Mouse (Mus musculus) intestine, embryonic 15.5 days (tissue): ENCODE data around the gene Atf3. TPM values are rescaled to one million over a fixed set of nuclear protein-coding genes. Genes with fewer than 3 reads are reported as not detected.

Experiments
- ATAC-seq: fragments of 200-750 bp; cut with Nextera tagmentation; 2 replicates; pipeline ENCODE4 v1.8.0; 2017; ENCODE audit warnings: moderate TSS enrichment, moderate library complexity
- H3K27ac ChIP-seq: fragments of 300-500 bp; sonication (generic); 2 replicates; pipeline ENCODE4 v1.5.1; 2015; ENCODE audit warnings: mild to moderate bottlenecking, inconsistent platforms
- H3K27me3 ChIP-seq: fragments of 300-500 bp; sonication (generic); replicated peaks from 2 replicates; pipeline ENCODE4 v1.6.1; 2015; ENCODE audit warnings: inconsistent platforms
- H3K36me3 ChIP-seq: fragments of 300-500 bp; sonication (generic); 2 replicates; pipeline ENCODE4 v1.6.1; 2015; ENCODE audit warnings: inconsistent platforms
- H3K4me1 ChIP-seq: fragments of 300-500 bp; sonication (generic); replicated peaks from 2 replicates; pipeline ENCODE4 v1.6.1; 2015; ENCODE audit warnings: inconsistent platforms
- H3K4me2 ChIP-seq: fragments of 300-500 bp; sonication (generic); replicated peaks from 2 replicates; pipeline ENCODE4 v1.6.1; 2015; ENCODE audit warnings: mild to moderate bottlenecking, inconsistent platforms
- H3K4me3 ChIP-seq: fragments of 300-500 bp; sonication (generic); replicated peaks from 2 replicates; pipeline ENCODE4 v1.5.1; 2015; ENCODE audit warnings: inconsistent platforms
- H3K9ac ChIP-seq: fragments of 300-500 bp; sonication (generic); 2 replicates; pipeline ENCODE4 v1.6.1; 2015; ENCODE audit warnings: inconsistent platforms
- H3K9me3 ChIP-seq: fragments of 300-500 bp; sonication (generic); 2 replicates; pipeline ENCODE4 v1.6.1; 2016; ENCODE audit warnings: inconsistent platforms
- WGBS: fragments of 180-500 bp; shearing (Covaris S2); methylation state at CpG from one replicate; pipeline ENCODE4 v1.1.7; 2015; 5-methylcytosine and 5-hydroxymethylcytosine counted together
- polyA plus RNA-seq: library from polyadenylated mRNA; unstranded; fragments of >200 nt; fragmentation: Nextera tagmentation; extraction: Ambion mirVana; gene quantifications from 2 replicates; pipeline ENCODE4 v1.2.1, GENCODE M21; 2015

The Atf3 gene
- polyA plus RNA-seq, 1 experiment from 2014 or later: 4.9 TPM

DNA sequence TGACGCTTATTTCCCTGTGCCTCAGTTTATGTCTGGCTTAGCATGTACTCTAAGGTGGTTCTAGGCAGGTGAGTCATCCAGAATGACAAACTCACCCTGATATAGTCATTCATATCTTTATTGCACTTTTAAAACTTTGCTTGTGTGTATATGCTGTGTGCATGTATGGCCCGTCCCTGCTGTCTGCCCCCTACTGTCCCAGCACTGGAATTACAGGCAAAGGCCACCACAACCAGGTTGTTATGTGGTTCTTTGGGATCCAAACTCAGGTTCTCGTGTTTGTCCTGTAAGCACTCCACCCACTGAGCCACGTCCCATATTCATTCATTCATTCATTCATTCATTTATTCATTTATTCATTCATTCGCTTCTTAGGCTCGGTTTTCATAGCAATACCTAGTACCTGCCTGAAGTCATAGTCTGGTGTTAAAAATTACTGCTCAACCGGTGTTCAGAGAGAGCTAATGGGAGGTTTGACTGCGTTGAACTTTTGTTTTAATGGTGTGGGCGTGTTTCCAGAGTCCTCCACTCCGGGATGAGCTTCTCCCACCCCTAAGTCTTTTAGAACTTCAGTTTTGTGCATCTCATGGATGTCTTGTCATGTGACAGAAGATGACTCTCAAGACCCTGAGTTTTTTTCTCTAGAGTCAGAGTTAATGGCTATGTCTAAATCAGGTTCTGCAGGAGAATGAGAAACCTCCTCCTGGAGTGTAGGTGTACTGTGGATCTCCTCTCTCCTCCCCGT lies 15.5 kb downstream of the Atf3 start:
- Histone ChIP-seq H3K27me3 (no peaks in the 10 kb centered on the region), H3K4me3 (no peak overlapping the region), H3K27ac (no peak overlapping the region), H3K4me2 (no peak overlapping the region), H3K4me1 (no peaks in the 10 kb centered on the region), H3K9ac (no peak overlapping the region), H3K36me3 (no peaks in the 10 kb centered on the region), H3K9me3 (no peaks in the 10 kb centered on the region)
- ATAC-seq: no peak
- WGBS: 83% methylated on average over 11 of the region's 11 CpGs

DNA sequence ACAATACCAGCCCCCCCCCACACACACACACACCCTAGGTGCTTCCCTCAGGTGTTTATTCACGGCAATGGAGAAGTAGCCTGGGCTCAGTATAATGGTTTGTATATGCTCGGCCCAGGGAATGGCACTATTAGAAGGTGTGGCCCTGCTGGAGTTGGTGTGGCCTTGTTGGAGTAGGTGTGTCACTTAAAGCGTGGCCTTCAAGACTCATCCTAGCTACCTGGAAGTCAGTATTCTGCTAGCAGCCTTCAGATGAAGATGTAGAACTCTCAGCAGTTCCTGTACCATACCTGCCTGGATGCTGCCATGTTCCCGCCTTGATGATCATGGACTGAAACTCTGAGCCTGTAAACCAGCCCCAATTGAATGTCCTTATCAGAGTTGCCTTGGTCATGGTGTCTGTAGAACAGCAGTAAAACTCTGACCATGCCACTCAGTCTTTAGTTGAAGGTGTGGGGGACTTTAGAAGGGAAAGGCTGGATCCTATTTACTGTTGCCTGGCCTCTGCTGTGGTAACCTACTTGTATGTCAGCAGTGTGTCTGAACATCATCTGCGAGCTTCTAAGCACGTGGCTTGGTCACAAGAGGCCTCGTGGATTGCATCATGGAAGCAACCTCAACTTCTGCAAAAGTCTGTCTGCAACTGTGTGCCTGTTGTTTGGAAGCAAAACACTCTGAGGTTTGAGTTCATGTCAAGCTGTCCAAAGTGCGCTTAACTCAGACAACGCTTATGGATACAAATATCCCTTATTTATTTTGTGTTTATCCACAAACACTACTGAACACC lies 16.8 kb downstream of the Atf3 start:
- Histone ChIP-seq H3K27me3 (no peaks in the 10 kb centered on the region), H3K27ac (no peak overlapping the region), H3K4me2 (no peak overlapping the region), H3K4me3 (no peak overlapping the region), H3K9ac (no peak overlapping the region), H3K4me1 (no peaks in the 10 kb centered on the region), H3K36me3 (no peaks in the 10 kb centered on the region), H3K9me3 (no peaks in the 10 kb centered on the region)
- 86% methylated on average over 9 of the region's 9 CpGs for WGBS
- no peak for ATAC-seq

- Histone ChIP-seq H3K4me2 (no peak overlapping the region), H3K4me3 (no peak overlapping the region), H3K27me3 (no peaks in the 10 kb centered on the region), H3K4me1 (no peaks in the 10 kb centered on the region; the same call in 1 of the 2 replicates), H3K9ac (no peak overlapping the region), H3K36me3 (no peaks in the 10 kb centered on the region), H3K27ac (no peak overlapping the region), H3K9me3 (no peaks in the 10 kb centered on the region)
- WGBS: 67% methylated on average over 7 of the region's 7 CpGs
- no peak for ATAC-seq
These were observed 19.9 kb downstream of the Atf3 start for GRCm38 (mm10) chr1:191197916-191198315.

GRCm38 (mm10) chr1:191196016-191196415 lies 21.8 kb downstream of the Atf3 start:
- Histone ChIP-seq H3K4me3 (no peak overlapping the region), H3K27me3 (no peaks in the 10 kb centered on the region), H3K4me1 (no peaks in the 10 kb centered on the region; the same call in 1 of the 2 replicates), H3K36me3 (no peaks in the 10 kb centered on the region), H3K27ac (no peak overlapping the region), H3K9ac (no peak overlapping the region), H3K9me3 (no peaks in the 10 kb centered on the region), H3K4me2 (no peak overlapping the region)
- WGBS: 93% methylated on average over 6 of the region's 6 CpGs
- ATAC-seq: no peak

DNA sequence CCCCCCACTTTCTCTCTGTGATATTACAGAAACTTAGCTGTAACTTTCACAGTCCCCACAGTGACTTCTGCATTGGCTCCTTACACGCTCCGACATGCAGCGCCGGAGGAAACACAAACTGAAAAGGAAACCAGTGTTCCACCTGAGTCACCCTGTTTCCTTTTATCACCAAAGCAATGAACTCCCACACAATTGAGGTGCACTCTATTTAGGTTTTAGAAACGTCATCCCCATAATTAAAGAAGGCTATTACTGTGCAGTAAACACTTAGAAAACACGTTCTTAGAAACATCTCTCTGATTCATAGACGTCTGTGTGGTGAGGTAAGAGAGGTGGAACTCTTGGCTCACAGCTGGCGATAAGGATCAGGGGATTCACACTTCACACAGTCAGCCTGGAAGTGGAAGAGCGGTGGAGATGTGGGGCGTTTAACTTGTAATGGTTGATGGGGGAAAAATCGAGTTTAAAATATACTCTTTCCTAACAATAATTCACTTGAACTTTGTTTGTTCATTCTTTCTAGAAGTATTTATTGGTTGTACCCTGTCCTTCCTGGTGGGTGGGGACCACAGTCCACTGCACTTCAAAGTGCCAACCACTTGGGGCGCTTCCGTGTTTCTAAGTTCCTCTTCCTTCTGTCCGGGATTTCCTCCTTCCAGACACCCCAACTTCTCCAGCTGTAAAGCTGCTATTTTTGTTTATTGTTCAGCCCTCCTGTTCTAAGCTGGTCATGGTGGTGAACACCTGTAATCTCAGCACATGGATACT lies 24.0 kb downstream of the Atf3 start:
- H3K4me2 ChIP-seq: peak overlapping the region; percentile 10; the same call in 1 of the 2 replicates
- H3K27me3 ChIP-seq: no peaks in the 10 kb centered on the region
- 23% methylated on average over 14 of the region's 14 CpGs for WGBS
- H3K4me1 ChIP-seq: no peaks in the 10 kb centered on the region; the same call in 1 of the 2 replicates
- no peak overlapping the region for H3K9ac ChIP-seq
- ATAC-seq: peak; percentile 81
- H3K36me3 ChIP-seq: no peaks in the 10 kb centered on the region
- H3K27ac ChIP-seq: no peak overlapping the region
- H3K9me3 ChIP-seq: no peaks in the 10 kb centered on the region
- no peak overlapping the region for H3K4me3 ChIP-seq

DNA sequence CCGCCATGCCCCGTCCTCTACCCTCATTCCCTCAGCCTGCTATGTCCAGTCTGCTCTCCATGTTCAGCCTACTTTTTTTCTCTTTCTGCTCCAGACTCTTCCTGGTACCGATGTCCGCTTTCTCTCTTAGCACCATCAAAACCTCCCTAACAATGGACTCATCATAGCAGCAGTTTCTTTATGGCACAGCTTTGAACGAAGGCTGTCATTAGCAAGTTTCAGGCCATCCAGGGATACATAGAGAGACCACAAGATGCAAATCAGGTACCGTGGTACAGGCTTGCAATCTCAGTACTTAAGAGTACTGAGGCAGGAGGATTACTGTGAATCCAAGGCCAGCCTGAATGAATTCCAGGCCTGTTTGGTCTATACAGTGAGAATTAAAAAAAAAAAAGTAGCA lies 25.1 kb downstream of the Atf3 start:
- 88% methylated on average over 6 of the region's 6 CpGs for WGBS

DNA sequence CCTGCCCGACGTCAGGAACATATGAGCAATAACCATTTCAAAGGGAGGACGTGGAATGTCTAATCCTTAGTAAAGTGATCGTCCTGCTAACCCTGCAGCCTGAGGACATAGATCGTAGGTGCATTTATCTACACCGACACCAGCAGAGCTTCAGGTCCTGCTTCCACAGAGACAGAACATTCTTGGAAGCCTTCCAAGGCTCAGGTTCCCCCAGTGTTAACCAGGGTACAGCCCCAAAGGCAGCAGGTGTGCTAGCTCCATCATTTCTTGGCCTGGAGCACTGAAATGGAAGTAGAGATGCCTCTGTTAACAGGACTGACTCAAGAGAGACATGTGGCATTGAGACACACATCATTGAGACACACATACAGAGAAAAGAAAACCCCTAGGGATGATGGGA lies 25.6 kb downstream of the Atf3 start:
- H3K36me3 ChIP-seq: no peaks in the 10 kb centered on the region
- H3K4me2 ChIP-seq: no peak overlapping the region
- H3K27me3 ChIP-seq: no peaks in the 10 kb centered on the region; the same call in 1 of the 2 replicates
- H3K9ac ChIP-seq: no peak overlapping the region
- no peak overlapping the region for H3K4me3 ChIP-seq
- H3K4me1 ChIP-seq: no peaks in the 10 kb centered on the region; the same call in 1 of the 2 replicates
- ATAC-seq: no peak
- WGBS: 44% methylated on average over 6 of the region's 6 CpGs
- H3K27ac ChIP-seq: no peak overlapping the region
- no peaks in the 10 kb centered on the region for H3K9me3 ChIP-seq

More for the DNA sequence above, 25.1 kb downstream of the Atf3 start:
- H3K36me3 ChIP-seq: no peaks in the 10 kb centered on the region
- H3K27ac ChIP-seq: no peak overlapping the region
- no peak overlapping the region for H3K4me2 ChIP-seq
- no peak overlapping the region for H3K4me3 ChIP-seq
- H3K4me1 ChIP-seq: no peaks in the 10 kb centered on the region; the same call in 1 of the 2 replicates
- no peak for ATAC-seq
- H3K27me3 ChIP-seq: no peaks in the 10 kb centered on the region
- no peak overlapping the region for H3K9ac ChIP-seq
- no peaks in the 10 kb centered on the region for H3K9me3 ChIP-seq

DNA sequence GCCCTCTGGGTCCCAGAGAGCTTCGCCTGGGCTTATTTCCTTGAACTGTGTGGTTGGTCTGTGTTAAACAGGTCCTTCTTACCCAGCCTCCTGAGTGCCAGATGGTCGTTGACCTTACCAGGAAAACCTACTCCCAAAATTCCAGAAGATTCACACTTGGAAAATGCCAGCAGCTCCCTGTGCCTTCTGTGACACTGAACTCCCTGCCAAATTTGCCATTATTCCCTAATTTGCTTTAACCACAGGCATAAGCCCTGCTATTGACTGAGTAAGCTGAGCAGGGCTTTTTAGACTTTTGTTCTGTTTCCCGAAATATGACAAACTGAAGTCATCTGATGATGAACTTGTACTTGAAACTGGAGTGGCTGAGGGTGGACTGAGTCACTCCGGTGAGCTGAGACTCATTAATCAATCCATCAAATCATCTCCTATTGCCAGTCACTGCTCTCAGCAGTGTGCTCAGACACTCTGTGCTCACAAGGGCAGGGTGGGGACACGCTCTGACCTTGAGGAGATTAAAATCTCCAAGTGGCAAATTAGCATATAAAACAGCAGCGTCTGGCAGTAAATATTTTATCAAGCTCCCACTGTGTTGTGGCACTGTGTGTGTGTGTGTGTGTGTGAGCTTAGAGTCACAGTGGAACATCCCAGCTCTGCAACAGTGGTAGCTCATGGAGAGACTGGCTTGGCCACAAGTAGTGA lies 28.0 kb downstream of the Atf3 start:
- H3K4me1 ChIP-seq: peaks cover 12% of the 10 kb centered on the region
- 42% methylated on average over 6 of the region's 6 CpGs for WGBS
- H3K4me3 ChIP-seq: no peak overlapping the region
- ATAC-seq: no peak
- H3K9me3 ChIP-seq: no peaks in the 10 kb centered on the region
- no peaks in the 10 kb centered on the region for H3K36me3 ChIP-seq
- H3K9ac ChIP-seq: no peak overlapping the region
- H3K4me2 ChIP-seq: no peak overlapping the region
- H3K27me3 ChIP-seq: peaks cover 19% of the 10 kb centered on the region
- H3K27ac ChIP-seq: no peak overlapping the region

DNA sequence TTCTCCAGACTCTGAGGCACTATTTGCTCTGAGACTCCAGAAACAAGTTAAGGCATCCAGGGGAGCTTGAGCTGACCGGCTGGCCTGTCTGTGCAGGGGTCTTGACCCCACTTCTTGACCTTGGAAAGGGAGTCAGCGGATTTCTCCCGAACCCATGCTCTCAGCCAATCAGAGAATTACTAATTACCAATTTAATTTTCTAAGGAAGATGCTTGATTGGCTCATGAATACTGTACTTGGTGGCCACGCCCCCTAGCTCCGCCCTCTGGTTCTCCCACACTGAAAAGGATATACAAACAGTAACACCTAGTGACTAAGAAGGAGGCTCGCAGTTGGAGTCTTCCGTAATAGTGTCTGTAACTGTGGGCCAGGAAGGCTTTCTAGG lies 31.5 kb downstream of the Atf3 start:
- H3K36me3 ChIP-seq: no peaks in the 10 kb centered on the region
- 9% methylated on average over 7 of the region's 7 CpGs for WGBS
- H3K4me1 ChIP-seq: peaks cover 26% of the 10 kb centered on the region
- H3K27me3 ChIP-seq: peaks cover 25% of the 10 kb centered on the region
- no peaks in the 10 kb centered on the region for H3K9me3 ChIP-seq
- no peak overlapping the region for H3K9ac ChIP-seq
- H3K4me3 ChIP-seq: no peak overlapping the region
- H3K4me2 ChIP-seq: peak overlapping the region; percentile 98; the same call in 1 of the 2 replicates
- H3K27ac ChIP-seq: no peak overlapping the region
- no peak for ATAC-seq

GRCm38 (mm10) chr1:191185761-191186385 lies 32.0 kb downstream of the Atf3 start:
- no peak for ATAC-seq
- H3K4me3 ChIP-seq: peak overlapping the region; percentile 56; the same call in 1 of the 2 replicates
- peak overlapping the region; percentile 98 for H3K4me2 ChIP-seq
- no peaks in the 10 kb centered on the region for H3K9me3 ChIP-seq
- peaks cover 26% of the 10 kb centered on the region for H3K4me1 ChIP-seq
- peaks cover 27% of the 10 kb centered on the region for H3K27me3 ChIP-seq
- no peak overlapping the region for H3K27ac ChIP-seq
- no peaks in the 10 kb centered on the region for H3K36me3 ChIP-seq
- H3K9ac ChIP-seq: peak overlapping the region; percentile 5; the same call in 1 of the 2 replicates
- 1% methylated on average over 16 of the region's 16 CpGs for WGBS

DNA sequence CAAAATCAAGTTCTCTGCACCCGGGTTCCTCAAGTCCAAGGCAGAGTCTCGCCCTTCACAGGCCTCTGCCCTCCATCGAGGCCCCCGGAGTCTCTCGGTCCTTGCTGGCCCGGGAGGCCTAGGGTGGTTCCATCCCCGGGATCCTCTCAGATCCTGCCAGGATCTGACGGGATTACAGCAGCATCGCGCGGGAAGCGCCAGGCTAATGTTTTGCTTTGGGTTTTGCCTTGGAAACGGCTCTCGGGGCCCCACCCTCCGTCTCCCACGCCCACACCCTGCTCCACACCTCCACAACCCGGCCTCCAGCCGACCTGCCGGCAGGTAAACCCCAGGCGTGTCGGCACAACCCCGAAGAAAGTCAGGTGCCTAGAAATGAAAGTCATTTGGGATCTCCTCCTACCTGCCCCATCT lies 33.0 kb downstream of the Atf3 start:
- H3K27me3 ChIP-seq: peaks cover 27% of the 10 kb centered on the region
- ATAC-seq: no peak
- no peaks in the 10 kb centered on the region for H3K9me3 ChIP-seq
- WGBS: 1% methylated on average over 22 of the region's 22 CpGs
- H3K36me3 ChIP-seq: no peaks in the 10 kb centered on the region
- peak overlapping the region; percentile 98 for H3K4me2 ChIP-seq
- H3K4me1 ChIP-seq: peaks cover 35% of the 10 kb centered on the region
- peak overlapping the region; percentile 56 for H3K4me3 ChIP-seq
- peak overlapping the region; percentile 9; the same call in 1 of the 2 replicates for H3K9ac ChIP-seq
- no peak overlapping the region for H3K27ac ChIP-seq
